Mouse (Mus musculus): ENCODE measurements around the gene Prkag2.

DNA sequence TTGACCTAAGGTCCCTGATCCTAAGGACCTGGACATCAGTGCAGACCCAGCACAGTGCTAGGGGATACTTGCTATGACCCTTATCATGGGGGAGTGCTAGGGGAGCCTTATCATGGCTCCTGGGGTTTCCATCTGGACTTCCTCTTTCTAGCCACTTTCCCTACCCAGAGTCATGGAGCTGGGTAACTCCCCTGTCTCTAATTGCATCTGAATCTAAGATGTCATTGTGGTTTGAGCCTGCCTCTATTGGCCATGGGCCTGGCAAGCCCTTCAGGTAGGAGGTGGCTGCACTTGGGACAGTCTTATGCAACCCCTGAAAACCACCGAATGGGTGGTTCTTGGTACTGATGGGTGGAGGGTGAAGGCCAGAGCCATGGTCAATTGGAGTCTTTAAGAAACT, 58.5 kb downstream of the Prkag2 start:
- TF ChIP-seq POLR2A (IDR thresholded peaks at IDR 0.05; ENCODE audit: borderline replicate concordance, control insufficient read depth, low read depth, low read length) (no peak), CTCF (IDR thresholded peaks at IDR 0.05; ENCODE audit: control insufficient read depth, insufficient read depth, low read length) (no peak)

All from bone marrow, adult 2 months (tissue).